Mouse (Mus musculus) embryonic facial prominence, embryonic 10.5 days (tissue): ENCODE results near the gene Ptpre. TPM values are rescaled to one million over a fixed set of nuclear protein-coding genes. Genes with fewer than 3 reads are reported as not detected.
A peak's percentile ranks its signal among the peaks of the same experiment; 100 is the strongest.
"Not testable (repeated sequence)": the region's sequence is repeated elsewhere in the genome, so short reads cannot be mapped to it uniquely, and the experiment has no call there.

Experiments
- DNase-seq: peaks from one replicate; pipeline ENCODE4 v3.0.0-alpha.2; 2017; ENCODE audit warnings: low spot score
- H3K27ac ChIP-seq: fragments of 300-500 bp; sonication (generic); replicated peaks from 2 replicates; pipeline ENCODE4 v1.5.1; 2016; ENCODE audit warnings: mild to moderate bottlenecking
- H3K27me3 ChIP-seq: fragments of 300-500 bp; sonication (generic); replicated peaks from 2 replicates; pipeline ENCODE4 v1.6.1; 2016; ENCODE audit warnings: low read depth, mild to moderate bottlenecking; ENCODE audit not compliant: poor library complexity, severe bottlenecking
- H3K36me3 ChIP-seq: fragments of 300-500 bp; sonication (generic); replicated peaks from 2 replicates; pipeline ENCODE4 v1.6.1; 2016; ENCODE audit warnings: mild to moderate bottlenecking, moderate library complexity
- H3K4me1 ChIP-seq: fragments of 300-500 bp; sonication (generic); 2 replicates; pipeline ENCODE4 v1.6.1; 2016
- H3K4me3 ChIP-seq: fragments of 300-500 bp; sonication (generic); 2 replicates; pipeline ENCODE4 v1.5.1; 2016; ENCODE audit warnings: mild to moderate bottlenecking, moderate library complexity
- H3K9me3 ChIP-seq: fragments of 300-500 bp; sonication (generic); 2 replicates; pipeline ENCODE4 v1.6.1; 2016; ENCODE audit warnings: mild to moderate bottlenecking
- WGBS: fragments of 180-500 bp; shearing (Covaris S2); methylation state at CpG from one replicate; pipeline ENCODE4 v1.1.7; 2016; 5-methylcytosine and 5-hydroxymethylcytosine counted together
- polyA plus RNA-seq: library from polyadenylated mRNA; unstranded; fragments of >200 nt; fragmentation: Nextera tagmentation; extraction: Ambion mirVana; gene quantifications from 2 replicates; pipeline ENCODE4 v1.2.1, GENCODE M21; 2016

The Ptpre gene
- polyA plus RNA-seq, 1 experiment from 2014 or later, result 1.0 TPM

DNA sequence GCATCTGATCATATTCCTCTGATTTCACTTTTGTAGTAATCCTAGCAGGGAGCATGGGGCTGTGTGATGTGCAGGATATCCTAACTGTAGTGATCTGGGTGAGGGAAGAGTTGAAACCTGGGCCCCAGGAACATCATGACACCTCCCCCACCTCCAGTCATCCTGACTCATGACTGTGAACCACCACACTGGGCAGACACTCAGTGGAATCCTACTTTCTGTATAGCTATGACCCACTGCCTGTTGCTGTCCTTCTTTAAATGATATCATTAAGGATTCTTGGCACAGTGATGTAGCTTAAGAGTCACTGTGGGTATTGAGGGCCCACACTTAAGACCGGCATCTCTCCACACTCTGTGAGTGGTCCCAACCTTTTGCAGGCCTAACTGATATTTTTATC lies 30.3 kb downstream of the Ptpre start:
- Histone ChIP-seq H3K4me1 (peaks cover 26% of the 10 kb centered on the region), H3K4me3 (no peak overlapping the region), H3K9me3 (no peaks in the 10 kb centered on the region), H3K36me3 (no peaks in the 10 kb centered on the region), H3K27ac (no peak overlapping the region), H3K27me3 (no peaks in the 10 kb centered on the region)
- 90% methylated on average over 1 of the region's 1 CpGs for WGBS
- no peak for DNase-seq

DNA sequence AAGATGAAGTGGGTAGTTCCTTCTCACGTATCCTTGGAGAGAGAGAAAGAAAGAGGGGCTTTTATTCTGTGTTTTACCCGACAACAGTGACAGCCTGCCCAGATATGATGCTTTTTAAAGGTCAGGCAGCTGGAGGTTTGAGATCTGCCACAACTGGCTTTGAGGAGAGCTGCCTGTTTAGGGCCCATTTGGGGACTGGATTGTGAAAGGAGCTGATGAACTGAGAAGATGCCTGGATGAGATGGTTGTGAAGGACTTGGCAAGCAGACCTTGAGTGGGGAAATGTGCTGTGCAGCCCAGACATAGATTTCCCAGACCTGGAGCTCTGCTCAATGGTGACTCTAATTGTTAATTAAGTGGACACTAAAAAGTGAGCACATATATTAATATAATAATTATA lies 31.3 kb downstream of the Ptpre start:
- WGBS, result 74% methylated on average over 2 of the region's 2 CpGs
- H3K9me3 ChIP-seq, result no peaks in the 10 kb centered on the region
- DNase-seq, result no peak

GRCm38 (mm10) chr7:135571392-135571791 lies 34.1 kb downstream of the Ptpre start:
- no peaks in the 10 kb centered on the region for H3K36me3 ChIP-seq
- H3K4me3 ChIP-seq, result no peak overlapping the region
- no peak for DNase-seq
- no peaks in the 10 kb centered on the region for H3K9me3 ChIP-seq
- H3K27me3 ChIP-seq, result no peaks in the 10 kb centered on the region
- peaks cover 39% of the 10 kb centered on the region for H3K4me1 ChIP-seq
- peak overlapping the region; percentile 49 for H3K27ac ChIP-seq

More for the DNA sequence above, 31.3 kb downstream of the Ptpre start:
- no peaks in the 10 kb centered on the region for H3K27me3 ChIP-seq
- no peaks in the 10 kb centered on the region for H3K36me3 ChIP-seq
- H3K27ac ChIP-seq, result no peak overlapping the region
- no peak overlapping the region for H3K4me3 ChIP-seq
- H3K4me1 ChIP-seq, result peaks cover 33% of the 10 kb centered on the region

- no peak overlapping the region for H3K4me3 ChIP-seq
- H3K27ac ChIP-seq, result peak overlapping the region; percentile 63; the same call in 1 of the 2 replicates
- no peaks in the 10 kb centered on the region for H3K27me3 ChIP-seq
- DNase-seq, result peak; percentile 73
- H3K36me3 ChIP-seq, result no peaks in the 10 kb centered on the region
- no peaks in the 10 kb centered on the region for H3K9me3 ChIP-seq
- H3K4me1 ChIP-seq, result peaks cover 39% of the 10 kb centered on the region
- 31% methylated on average over 10 of the region's 10 CpGs for WGBS
These were observed 34.8 kb downstream of the Ptpre start for GRCm38 (mm10) chr7:135571951-135572559.

GRCm38 (mm10) chr7:135575319-135576069 lies 38.2 kb downstream of the Ptpre start:
- peaks cover 39% of the 10 kb centered on the region for H3K4me1 ChIP-seq
- WGBS, result 78% methylated on average over 7 of the region's 7 CpGs
- H3K27me3 ChIP-seq, DNase-seq, H3K9me3 ChIP-seq, H3K27ac ChIP-seq, H3K36me3 ChIP-seq, H3K4me3 ChIP-seq: not testable (repeated sequence)

DNA sequence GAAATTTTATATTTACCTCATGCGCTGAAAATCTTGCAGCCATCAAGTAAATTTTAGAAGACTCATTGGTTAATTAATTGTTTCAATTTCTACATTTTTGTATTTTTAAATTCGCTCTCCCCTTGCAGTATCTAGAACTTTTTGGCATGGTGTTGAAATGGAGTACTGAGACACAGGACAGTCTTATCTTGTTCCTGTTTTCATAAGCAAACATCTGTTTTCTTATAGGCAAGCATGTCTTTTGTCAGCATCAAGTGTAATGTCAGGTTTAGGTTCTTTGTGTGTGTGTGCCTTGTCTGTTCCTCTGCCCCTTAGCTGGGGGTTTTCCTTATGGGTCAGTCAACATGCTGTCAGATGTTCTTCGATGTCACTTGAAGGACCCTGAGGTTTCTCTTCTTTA lies 39.0 kb downstream of the Ptpre start:
- Histone ChIP-seq H3K4me3 (no peak overlapping the region), H3K36me3 (no peaks in the 10 kb centered on the region), H3K4me1 (peaks cover 36% of the 10 kb centered on the region), H3K27ac (no peak overlapping the region), H3K27me3 (no peaks in the 10 kb centered on the region), H3K9me3 (no peaks in the 10 kb centered on the region)
- WGBS, result 92% methylated on average over 3 of the region's 3 CpGs
- DNase-seq, result no peak

- H3K27ac ChIP-seq, result no peak overlapping the region
- DNase-seq, result no peak
- 70% methylated on average over 16 of the region's 16 CpGs for WGBS
- no peak overlapping the region for H3K4me3 ChIP-seq
- peaks cover 17% of the 10 kb centered on the region for H3K4me1 ChIP-seq
- no peaks in the 10 kb centered on the region for H3K27me3 ChIP-seq
- no peaks in the 10 kb centered on the region for H3K36me3 ChIP-seq
- H3K9me3 ChIP-seq, result no peaks in the 10 kb centered on the region
These were observed 41.5 kb downstream of the Ptpre start for GRCm38 (mm10) chr7:135578715-135579325.

DNA sequence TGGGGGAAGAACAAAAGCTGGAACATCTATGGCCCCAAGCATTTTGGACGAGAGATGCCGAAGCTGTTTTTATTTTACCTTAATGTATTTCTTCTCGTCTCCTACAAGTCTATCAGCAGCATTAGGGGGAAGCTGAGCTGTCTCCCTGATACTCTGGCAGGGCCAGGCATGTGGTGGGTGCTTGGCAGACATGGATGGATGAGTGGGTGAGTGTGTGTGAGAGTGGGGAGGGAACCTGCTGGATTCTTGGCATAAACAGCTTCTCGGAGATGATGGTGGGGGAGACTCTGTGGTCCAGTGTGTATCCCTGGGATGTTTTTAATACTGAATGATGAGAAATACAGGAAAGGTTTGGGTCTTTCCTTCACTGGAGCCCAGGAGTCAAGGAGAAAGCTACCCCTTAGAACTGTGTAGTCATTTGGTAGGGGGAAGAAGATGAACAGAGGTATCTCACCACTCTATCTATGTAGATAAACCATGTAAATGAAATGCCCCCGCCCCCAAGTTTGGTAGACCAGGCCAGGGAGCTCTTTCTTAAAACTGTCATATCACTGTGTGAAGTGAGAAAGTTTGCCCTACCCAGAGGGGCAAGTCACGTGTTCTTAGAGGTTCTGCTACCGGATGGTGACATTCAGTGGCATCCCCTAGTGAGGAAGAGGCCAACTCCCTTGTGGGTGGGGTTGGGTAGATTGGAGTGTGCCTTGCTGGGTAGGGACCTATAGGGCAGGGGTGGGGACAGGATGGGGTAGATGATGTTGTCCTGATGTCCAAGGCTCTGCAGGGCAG lies 43.2 kb downstream of the Ptpre start:
- Histone ChIP-seq H3K27me3 (no peaks in the 10 kb centered on the region), H3K4me1 (peaks cover 14% of the 10 kb centered on the region), H3K36me3 (no peaks in the 10 kb centered on the region), H3K9me3 (no peaks in the 10 kb centered on the region), H3K4me3 (no peak overlapping the region), H3K27ac (no peak overlapping the region)
- no peak for DNase-seq
- WGBS, result 83% methylated on average over 7 of the region's 7 CpGs

DNA sequence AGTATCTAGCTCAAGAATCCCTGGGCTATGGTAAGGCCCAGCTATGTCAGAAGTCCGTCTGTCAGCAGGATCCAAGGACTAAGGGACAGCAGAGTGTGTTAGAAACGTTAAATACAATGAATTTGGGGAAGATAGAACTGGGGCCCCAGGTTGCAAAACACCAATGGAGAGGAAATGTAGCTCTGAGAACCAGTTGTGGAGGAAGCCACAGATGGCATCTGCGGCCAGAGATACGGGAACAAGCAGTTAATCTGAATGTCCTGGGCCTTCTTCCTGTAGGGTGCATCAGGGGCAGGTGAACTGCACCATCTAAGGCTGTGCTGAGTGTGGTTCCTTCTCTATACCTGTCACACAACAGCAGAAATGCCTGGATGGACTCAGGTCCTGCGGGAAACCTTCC lies 43.8 kb downstream of the Ptpre start:
- H3K27ac ChIP-seq, result no peak overlapping the region
- no peaks in the 10 kb centered on the region for H3K9me3 ChIP-seq
- WGBS, result 79% methylated on average over 5 of the region's 5 CpGs
- H3K4me1 ChIP-seq, result peaks cover 14% of the 10 kb centered on the region
- H3K36me3 ChIP-seq, result no peaks in the 10 kb centered on the region
- H3K27me3 ChIP-seq, result no peaks in the 10 kb centered on the region
- no peak for DNase-seq
- H3K4me3 ChIP-seq, result no peak overlapping the region

- 90% methylated on average over 1 of the region's 1 CpGs for WGBS
- DNase-seq, result no peak
- H3K36me3 ChIP-seq, result no peaks in the 10 kb centered on the region
- H3K27ac ChIP-seq, result no peak overlapping the region
- no peak overlapping the region for H3K4me3 ChIP-seq
- H3K27me3 ChIP-seq, result no peaks in the 10 kb centered on the region
- H3K9me3 ChIP-seq, result no peaks in the 10 kb centered on the region
- peaks cover 23% of the 10 kb centered on the region for H3K4me1 ChIP-seq
These were observed 47.9 kb downstream of the Ptpre start for GRCm38 (mm10) chr7:135585125-135585687.

DNA sequence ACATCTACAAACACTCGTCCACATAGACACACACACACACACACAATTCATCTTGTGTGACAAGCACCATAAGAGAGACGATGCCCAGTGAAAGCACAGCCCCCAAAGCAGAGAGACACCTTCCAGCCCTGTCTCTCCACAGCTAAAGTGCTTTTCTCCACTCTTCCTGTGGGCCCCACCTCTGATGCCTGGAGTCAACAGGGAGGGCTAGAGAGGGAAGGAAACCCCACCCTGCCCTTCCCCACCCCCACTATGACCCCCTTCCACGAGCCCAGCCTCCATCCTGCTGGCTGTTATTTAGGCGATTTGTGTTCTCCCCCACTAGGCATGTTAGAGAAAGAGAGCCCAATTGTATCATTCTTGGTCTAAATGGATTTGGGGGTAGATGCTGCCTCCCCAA lies 49.1 kb downstream of the Ptpre start:
- Histone ChIP-seq H3K27ac (peak overlapping the region; percentile 70), H3K36me3 (no peaks in the 10 kb centered on the region), H3K4me3 (no peak overlapping the region), H3K9me3 (no peaks in the 10 kb centered on the region), H3K27me3 (no peaks in the 10 kb centered on the region), H3K4me1 (peaks cover 20% of the 10 kb centered on the region)
- 34% methylated on average over 4 of the region's 4 CpGs for WGBS
- no peak for DNase-seq

GRCm38 (mm10) chr7:135587821-135588575 lies 50.7 kb downstream of the Ptpre start:
- H3K9me3 ChIP-seq, result no peaks in the 10 kb centered on the region
- DNase-seq, result no peak
- no peak overlapping the region for H3K27ac ChIP-seq
- peaks cover 17% of the 10 kb centered on the region for H3K4me1 ChIP-seq
- no peaks in the 10 kb centered on the region for H3K27me3 ChIP-seq
- WGBS, result 59% methylated on average over 2 of the region's 2 CpGs
- H3K36me3 ChIP-seq, result no peaks in the 10 kb centered on the region
- no peak overlapping the region for H3K4me3 ChIP-seq
